Mouse (Mus musculus): ENCODE data around the gene Ttc21a. TPM values are rescaled to one million over a fixed set of nuclear protein-coding genes. Genes with fewer than 3 reads are reported as not detected.
A peak's percentile ranks its signal among the peaks of the same experiment; 100 is the strongest.

Gene Ttc21a
- total RNA-seq, 1 experiment from 2014 or later = not detected

- no peak for ATAC-seq (replicated peaks; ENCODE audit: insufficient number of reproducible peaks, low FRiP score, low TSS enrichment, poor library complexity, severe bottlenecking)
Observed at GRCm38 (mm10) chr9:119933675-119934074, 3.7 kb upstream of the Ttc21a start.

- peak; percentile 21; the same call in 1 of the 2 replicates for ATAC-seq (replicated peaks; ENCODE audit: insufficient number of reproducible peaks, low FRiP score, low TSS enrichment, poor library complexity, severe bottlenecking)
Observed at GRCm38 (mm10) chr9:119938496-119938895, 1.1 kb downstream of the Ttc21a start.

DNA sequence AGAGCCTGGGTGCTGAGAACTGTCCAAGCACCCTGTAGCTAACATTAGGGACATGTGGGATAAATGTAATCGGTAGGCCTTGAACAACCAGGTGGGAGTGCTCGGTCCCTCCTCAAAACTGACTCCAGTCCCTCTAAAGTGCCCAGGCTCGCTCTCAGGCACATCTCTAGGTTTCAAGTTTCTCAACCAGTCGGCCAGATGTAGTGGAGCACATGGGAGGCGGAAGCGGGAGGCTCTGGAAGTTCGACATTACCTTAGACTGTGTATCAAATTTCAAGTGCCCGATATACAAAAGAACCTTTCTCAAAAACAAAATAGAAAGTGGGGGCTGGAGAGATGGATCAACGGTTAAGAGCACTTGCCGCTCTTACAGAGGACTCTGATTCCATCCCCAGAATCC, 2.2 kb downstream of the Ttc21a start:
- ATAC-seq (replicated peaks; ENCODE audit: insufficient number of reproducible peaks, low FRiP score, low TSS enrichment, poor library complexity, severe bottlenecking) = no peak

DNA sequence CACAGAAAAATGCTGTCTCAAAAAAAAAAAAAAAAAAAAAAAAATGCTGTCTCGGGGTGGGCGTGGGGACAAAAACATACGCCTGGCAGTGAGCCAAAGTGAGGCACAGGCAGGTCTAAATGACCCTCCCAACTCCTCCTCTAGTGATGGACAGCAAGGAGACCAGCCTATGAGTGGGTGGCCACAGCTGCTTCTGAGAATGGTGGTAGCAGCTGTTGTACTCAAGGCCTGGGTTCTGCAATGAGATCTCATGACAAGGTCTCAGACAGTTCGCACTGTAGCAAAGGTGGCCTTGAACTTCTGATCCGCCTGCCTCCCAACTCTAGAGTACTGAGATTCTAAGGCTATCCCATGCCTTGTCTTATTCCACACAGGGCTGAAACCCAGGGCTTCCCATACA, 4.0 kb downstream of the Ttc21a start:
- no peak for ATAC-seq (replicated peaks; ENCODE audit: insufficient number of reproducible peaks, low FRiP score, low TSS enrichment, poor library complexity, severe bottlenecking)

GRCm38 (mm10) chr9:119941861-119942260, 4.5 kb downstream of the Ttc21a start:
- no peak for ATAC-seq (replicated peaks; ENCODE audit: insufficient number of reproducible peaks, low FRiP score, low TSS enrichment, poor library complexity, severe bottlenecking)

DNA sequence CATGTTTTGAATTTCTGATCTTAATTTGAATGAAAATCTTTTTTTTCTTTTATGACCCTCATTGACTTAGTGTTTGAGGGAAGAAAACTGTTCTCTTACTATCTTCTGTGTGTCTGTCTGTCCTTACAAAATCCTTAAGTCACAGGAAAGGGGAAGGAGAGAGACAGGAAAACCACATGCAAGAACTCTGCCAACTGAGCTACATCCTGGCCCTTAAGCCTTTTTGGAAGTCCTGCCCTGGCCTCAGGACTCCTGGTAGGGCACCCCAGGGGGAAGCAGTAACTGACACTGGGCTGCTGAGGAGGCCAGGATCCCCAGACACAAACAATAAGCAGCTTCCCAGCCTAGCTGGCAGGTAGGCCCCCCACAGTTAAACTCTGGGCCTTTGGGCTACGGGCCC, 5.9 kb downstream of the Ttc21a start:
- no peak for ATAC-seq (replicated peaks; ENCODE audit: insufficient number of reproducible peaks, low FRiP score, low TSS enrichment, poor library complexity, severe bottlenecking)

- no peak for ATAC-seq (replicated peaks; ENCODE audit: insufficient number of reproducible peaks, low FRiP score, low TSS enrichment, poor library complexity, severe bottlenecking)
Observed at GRCm38 (mm10) chr9:119945173-119945900, 7.9 kb downstream of the Ttc21a start.

- ATAC-seq (replicated peaks; ENCODE audit: insufficient number of reproducible peaks, low FRiP score, low TSS enrichment, poor library complexity, severe bottlenecking) = 0 out of 2 replicates have a peak, but pooled peaks have one; percentile 44
Observed at GRCm38 (mm10) chr9:119948804-119949203, 11.4 kb downstream of the Ttc21a start.

GRCm38 (mm10) chr9:119950434-119950833, 13.0 kb downstream of the Ttc21a start:
- no peak for ATAC-seq (replicated peaks; ENCODE audit: insufficient number of reproducible peaks, low FRiP score, low TSS enrichment, poor library complexity, severe bottlenecking)

GRCm38 (mm10) chr9:119951388-119951787, 14.0 kb downstream of the Ttc21a start:
- ATAC-seq (replicated peaks; ENCODE audit: insufficient number of reproducible peaks, low FRiP score, low TSS enrichment, poor library complexity, severe bottlenecking) = no peak

DNA sequence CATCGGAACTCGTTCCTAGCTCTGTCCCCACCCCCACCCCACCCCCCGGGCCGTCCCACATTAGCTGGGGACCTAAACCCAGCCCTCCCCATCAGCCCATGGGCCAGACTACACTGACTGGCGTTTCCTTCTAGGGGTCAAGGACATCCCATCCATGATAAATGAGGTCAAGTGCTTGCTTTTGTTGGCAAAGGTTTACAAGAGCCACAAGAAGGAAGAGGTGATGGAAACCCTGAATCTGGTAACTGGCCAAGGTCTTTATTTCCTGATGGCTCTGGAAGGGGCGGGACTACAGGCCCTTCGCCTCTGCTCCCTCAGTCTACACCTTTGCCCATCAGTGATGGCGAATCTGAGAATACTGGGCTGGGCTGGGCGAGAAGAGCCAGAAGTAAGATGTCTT, 21.4 kb downstream of the Ttc21a start:
- no peak for ATAC-seq (replicated peaks; ENCODE audit: insufficient number of reproducible peaks, low FRiP score, low TSS enrichment, poor library complexity, severe bottlenecking)

GRCm38 (mm10) chr9:119962216-119962615, 24.8 kb downstream of the Ttc21a start:
- no peak for ATAC-seq (replicated peaks; ENCODE audit: insufficient number of reproducible peaks, low FRiP score, low TSS enrichment, poor library complexity, severe bottlenecking)

DNA sequence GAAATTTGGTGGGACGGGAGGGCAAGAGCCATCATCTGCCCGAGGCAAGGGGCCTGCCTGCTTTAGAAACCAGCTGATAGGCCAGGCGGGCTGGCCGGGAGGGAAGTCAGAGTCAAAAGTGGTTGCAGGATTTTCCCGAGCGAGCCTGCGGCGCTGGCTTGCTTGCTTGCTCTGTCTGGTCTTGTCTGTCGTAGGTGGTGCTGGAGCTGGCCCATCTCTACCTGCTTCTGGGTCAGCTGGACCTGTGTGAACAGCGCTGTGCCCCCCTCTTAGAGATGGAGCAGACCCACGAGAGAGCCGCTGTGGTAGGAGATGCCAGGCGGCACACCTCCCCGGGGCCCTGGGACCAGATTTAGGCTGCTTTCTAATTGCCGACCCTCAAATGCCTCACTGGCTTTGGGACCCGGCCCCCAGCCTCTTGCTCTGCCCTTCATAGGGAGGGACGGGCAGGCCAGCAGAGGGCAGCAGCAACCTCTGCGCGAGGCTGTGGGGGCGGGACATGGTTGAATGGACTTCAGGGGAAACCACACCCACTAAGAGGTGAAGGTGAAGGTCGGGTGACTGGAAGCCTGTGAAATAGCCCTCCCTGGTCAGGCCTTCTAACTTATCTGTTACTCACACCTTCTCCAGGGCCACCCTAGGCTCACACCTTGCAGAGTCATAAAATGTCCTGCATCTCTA, 25.7 kb downstream of the Ttc21a start:
- ATAC-seq (replicated peaks; ENCODE audit: insufficient number of reproducible peaks, low FRiP score, low TSS enrichment, poor library complexity, severe bottlenecking) = peak; percentile 62

- no peak for ATAC-seq (replicated peaks; ENCODE audit: insufficient number of reproducible peaks, low FRiP score, low TSS enrichment, poor library complexity, severe bottlenecking)
Observed at GRCm38 (mm10) chr9:119964206-119964605, 26.8 kb downstream of the Ttc21a start.

GRCm38 (mm10) chr9:119965186-119965585, 27.8 kb downstream of the Ttc21a start:
- ATAC-seq (replicated peaks; ENCODE audit: insufficient number of reproducible peaks, low FRiP score, low TSS enrichment, poor library complexity, severe bottlenecking) = no peak

GRCm38 (mm10) chr9:119966221-119966910, 29.0 kb downstream of the Ttc21a start:
- no peak for ATAC-seq (replicated peaks; ENCODE audit: insufficient number of reproducible peaks, low FRiP score, low TSS enrichment, poor library complexity, severe bottlenecking)

GRCm38 (mm10) chr9:119969811-119970210, 32.4 kb downstream of the Ttc21a start:
- no peak for ATAC-seq (replicated peaks; ENCODE audit: insufficient number of reproducible peaks, low FRiP score, low TSS enrichment, poor library complexity, severe bottlenecking)

DNA sequence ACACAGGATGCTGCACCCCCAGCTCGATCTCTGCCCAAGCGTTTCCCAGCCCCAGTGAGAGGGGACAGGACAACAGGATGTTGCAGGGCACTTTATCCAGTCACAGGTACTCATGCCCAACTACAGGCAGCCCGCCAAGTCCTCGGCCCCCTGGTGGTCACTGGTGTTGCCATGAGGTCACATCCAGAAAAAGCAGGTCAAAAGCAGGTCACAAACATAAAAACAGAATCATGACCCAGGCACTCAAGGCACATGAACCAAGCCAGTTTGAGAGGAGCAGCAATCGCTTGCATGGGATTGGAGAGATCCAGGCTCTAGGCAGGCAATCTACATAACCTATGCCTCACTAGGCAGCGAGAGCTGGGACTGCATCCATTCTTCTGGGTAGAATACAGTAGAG, 32.8 kb downstream of the Ttc21a start:
- no peak for ATAC-seq (replicated peaks; ENCODE audit: insufficient number of reproducible peaks, low FRiP score, low TSS enrichment, poor library complexity, severe bottlenecking)

DNA sequence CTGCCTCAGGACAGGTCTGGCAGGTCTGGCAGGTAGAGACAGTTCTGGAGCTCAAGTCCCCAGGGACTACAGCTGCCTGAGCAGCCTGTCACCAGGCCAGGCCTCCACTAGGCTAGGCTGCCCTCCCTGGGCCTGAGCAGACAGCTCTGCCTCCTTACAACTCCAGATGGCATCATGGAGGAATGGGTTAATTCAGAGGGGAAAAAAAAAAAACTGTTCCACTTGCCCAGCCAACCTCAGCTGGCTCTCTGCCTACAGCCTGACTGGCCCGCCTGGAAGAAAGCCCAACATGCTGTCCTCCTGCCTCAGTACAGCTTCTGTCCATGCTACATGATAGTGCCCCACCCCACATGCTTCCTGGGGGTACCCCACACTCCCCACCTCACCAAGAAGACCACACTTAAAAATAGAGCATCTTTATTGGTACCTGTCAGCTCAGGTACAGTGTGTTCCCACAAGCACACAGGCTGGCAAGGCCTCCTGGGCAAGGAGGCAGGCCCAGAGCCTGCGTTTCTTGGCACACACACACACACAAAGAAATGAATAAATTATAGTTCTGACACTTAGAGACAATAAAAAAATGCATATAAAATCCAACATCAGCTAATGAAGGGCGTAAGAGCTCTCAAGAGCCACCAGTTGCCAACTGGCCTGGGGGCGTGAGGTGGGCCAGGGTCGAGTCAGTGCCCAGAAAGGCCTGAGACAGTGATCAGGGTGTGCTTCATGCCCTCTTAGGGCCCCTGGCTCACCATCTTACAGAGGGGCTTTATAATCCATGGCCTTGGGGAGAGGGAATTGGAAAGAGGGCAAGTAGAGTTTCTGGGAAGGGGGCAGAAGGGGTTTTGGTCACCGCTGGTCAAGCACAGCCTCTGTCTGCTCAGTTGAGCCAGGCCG, 33.6 kb downstream of the Ttc21a start:
- ATAC-seq (replicated peaks; ENCODE audit: insufficient number of reproducible peaks, low FRiP score, low TSS enrichment, poor library complexity, severe bottlenecking) = no peak
